Mouse (Mus musculus) MEL (cell line): Measurements from ENCODE around the gene Scrn1.

Source experiments
- CHD1 ChIP-seq: IDR thresholded peaks from 2 replicates; pipeline ENCODE4 v1.6.1; 2012; ENCODE audit warnings: low read depth, mild to moderate bottlenecking, inconsistent platforms, low read length, improper control_type of control experiment
- CHD2 ChIP-seq: IDR thresholded peaks from 2 replicates; pipeline ENCODE4 v1.6.1; 2011; ENCODE audit warnings: low read length, improper control_type of control experiment
- CTCF ChIP-seq, 3 experiments: IDR thresholded peaks in 2 of 3; conservative IDR thresholded peaks in 1 of 3; 2 replicates each; pipeline ENCODE4 v1.5.1; 2011 to 2012; ENCODE audit warnings: low read length in 3 of 3, low read depth in 2 of 3, mild to moderate bottlenecking in 2 of 3, improper control_type of control experiment in 1 of 3, inconsistent platforms in 1 of 3, mixed read lengths in 1 of 3, moderate library complexity in 1 of 3; ENCODE audit not compliant: control insufficient read depth in 1 of 3, insufficient read depth in 1 of 3, poor library complexity in 1 of 3, severe bottlenecking in 1 of 3
- ELF1 ChIP-seq: IDR thresholded peaks from 2 replicates; pipeline ENCODE4 v1.6.1; 2014; ENCODE audit warnings: low read depth, mild to moderate bottlenecking, inconsistent platforms, low read length, improper control_type of control experiment, moderate library complexity
- EP300 ChIP-seq, 2 experiments: IDR thresholded peaks; 2 replicates each; pipeline ENCODE4 v1.6.1; 2011; ENCODE audit warnings: improper control_type of control experiment in 2 of 2, low read length in 2 of 2, low read depth in 1 of 2, mild to moderate bottlenecking in 1 of 2
- GATA1 ChIP-seq: IDR thresholded peaks from 2 replicates; pipeline ENCODE4 v1.6.1; 2011; ENCODE audit warnings: low read depth, low read length, improper control_type of control experiment
- MAZ ChIP-seq: IDR thresholded peaks from 2 replicates; pipeline ENCODE4 v1.6.1; 2012; ENCODE audit warnings: low read depth, mild to moderate bottlenecking, inconsistent platforms, low read length, improper control_type of control experiment
- POLR2A ChIP-seq, 2 experiments: IDR thresholded peaks; 2 replicates each; pipeline ENCODE4 v1.6.1; 2011 to 2012; ENCODE audit warnings: low read length in 2 of 2, mild to moderate bottlenecking in 2 of 2, control low read depth in 1 of 2, improper control_type of control experiment in 1 of 2, low read depth in 1 of 2, moderate library complexity in 1 of 2; ENCODE audit not compliant: control insufficient read depth in 1 of 2, insufficient read depth in 1 of 2, poor library complexity in 1 of 2
- SIN3A ChIP-seq: IDR thresholded peaks from 2 replicates; pipeline ENCODE4 v1.6.1; 2012; ENCODE audit warnings: low read length, improper control_type of control experiment, inconsistent platforms

DNA sequence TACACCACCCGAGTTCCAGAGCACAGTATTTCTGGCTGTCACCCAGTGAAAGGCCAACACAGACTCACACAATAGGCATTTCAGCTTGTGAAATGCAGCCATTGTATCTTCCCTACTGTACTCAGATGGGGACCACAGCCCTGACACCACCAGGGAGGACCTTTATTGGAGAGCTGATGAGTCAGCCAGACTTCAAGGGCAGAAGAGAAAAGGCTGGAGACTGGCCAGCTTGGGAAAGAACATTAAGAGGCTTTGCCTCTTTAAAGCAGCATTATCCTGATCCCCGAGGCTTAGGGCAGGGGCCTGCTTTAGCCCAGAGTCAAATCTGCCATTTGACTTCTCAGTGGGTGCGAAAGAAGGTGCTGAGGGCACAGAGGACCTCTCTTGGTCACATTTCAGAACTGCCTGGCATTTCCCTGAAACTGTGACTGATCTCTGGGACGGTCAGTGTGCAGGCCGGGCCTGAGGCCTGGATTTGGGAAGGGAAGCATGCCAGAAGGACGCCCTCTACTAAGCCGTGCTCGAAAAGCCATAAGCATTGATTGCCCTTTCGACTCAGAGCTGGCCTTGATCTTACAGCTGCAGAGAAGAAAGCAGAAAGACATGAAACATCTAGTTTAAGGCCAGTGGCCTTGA, 25.9 kb downstream of the Scrn1 start:
- TF ChIP-seq SIN3A (no peak), CHD2 (no peak), ELF1 (no peak), CTCF (IDR thresholded peaks at IDR 0.05 in 2 of 3, conservative IDR thresholded peaks at IDR 0.05 in 1 of 3; ENCODE audit: control insufficient read depth in 1 of 3, insufficient read depth in 1 of 3, low read depth in 2 of 3, low read length in 3 of 3, poor library complexity in 1 of 3, severe bottlenecking in 1 of 3) (no peak), CHD1 (no peak), EP300 (IDR thresholded peaks at IDR 0.05; ENCODE audit: low read depth in 1 of 2, low read length in 2 of 2) (no peak), GATA1 (no peak), POLR2A (IDR thresholded peaks at IDR 0.05; ENCODE audit: control insufficient read depth in 1 of 2, insufficient read depth in 1 of 2, low read depth in 1 of 2, low read length in 2 of 2, poor library complexity in 1 of 2) (no peak), MAZ (no peak)
